Mouse (Mus musculus) small intestine, adult 2 months (tissue): ENCODE results near the gene 4930523C07Rik.

ENCODE experiments used
- CTCF ChIP-seq: fragments of 200-500 bp; IDR thresholded peaks from 2 replicates; pipeline ENCODE4 v1.5.1; 2012; ENCODE audit warnings: low read depth, mild to moderate bottlenecking, control low read depth, inconsistent platforms, low read length, moderate library complexity, mixed read lengths; ENCODE audit not compliant: insufficient replicate concordance, insufficient read length; ENCODE audit errors: extremely low read depth
- POLR2A ChIP-seq: fragments of 200-500 bp; IDR thresholded peaks from 2 replicates; pipeline ENCODE4 v1.6.1; 2012; ENCODE audit warnings: low read depth, mild to moderate bottlenecking, control low read depth, inconsistent platforms, low read length, moderate library complexity

DNA sequence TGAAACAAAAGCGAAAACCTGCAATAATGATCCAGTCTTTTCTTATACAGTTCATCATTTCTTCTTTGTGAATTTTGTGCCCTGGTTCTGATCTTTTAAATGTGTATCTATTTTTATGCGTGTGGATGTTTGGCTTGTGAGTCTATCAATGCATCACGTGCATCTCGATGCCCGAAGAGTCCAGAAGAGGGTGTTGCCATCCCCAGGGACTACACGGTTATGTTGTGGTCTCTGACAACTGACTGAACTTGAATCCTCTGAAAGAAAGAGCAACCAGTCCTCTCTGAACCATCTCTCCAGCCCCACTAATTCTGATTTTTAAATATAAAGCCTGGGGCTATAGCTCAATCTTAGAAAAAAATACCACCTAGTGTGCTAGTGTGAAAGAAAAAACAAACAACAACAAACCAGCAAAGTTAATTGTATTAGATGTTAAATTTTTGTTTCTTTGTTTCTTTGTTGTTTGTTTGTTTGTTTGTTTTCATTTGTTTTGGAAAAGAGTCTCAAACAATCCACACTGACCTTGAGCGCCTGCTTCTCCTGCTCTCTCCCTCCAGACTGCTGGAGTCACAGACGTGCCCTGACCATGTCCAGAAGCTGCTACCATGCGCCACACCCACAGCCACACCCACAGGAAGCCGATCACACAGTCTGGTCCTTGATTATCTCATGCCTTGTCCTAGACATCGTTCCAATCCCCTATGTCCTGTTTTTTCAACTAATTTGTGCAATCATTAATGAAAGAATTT, 18.9 kb upstream of the 4930523C07Rik start:
- TF ChIP-seq POLR2A (no peak), CTCF (no peak)
